Mouse (Mus musculus): ENCODE data around the gene Zbtb46. TPM values are rescaled to one million over a fixed set of nuclear protein-coding genes. Genes with fewer than 3 reads are reported as not detected.

The Zbtb46 gene
- total RNA-seq, 2 experiments from 2014 or later = 3.9 to 4.0 TPM

DNA sequence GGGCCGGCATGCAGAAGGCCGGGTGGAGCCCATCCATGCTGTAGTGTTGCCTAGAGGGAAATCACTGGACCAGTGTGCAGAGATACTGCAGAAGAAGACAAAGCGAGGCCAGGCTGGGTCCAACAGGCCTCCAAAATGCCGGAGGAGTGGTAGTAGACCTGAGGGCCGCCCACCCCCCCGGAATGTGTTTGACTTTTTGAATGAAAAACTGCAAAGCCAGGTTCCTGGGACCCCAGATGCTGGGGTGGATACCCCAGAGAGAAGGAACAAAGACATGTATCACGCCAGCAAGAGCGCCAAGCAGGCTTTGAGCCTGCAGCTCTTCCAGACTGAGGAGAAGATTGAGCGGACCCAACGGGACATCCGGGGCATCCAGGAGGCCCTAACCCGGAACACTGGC lies 79.4 kb downstream of the Zbtb46 start, which contains the start of gene Lime1:
Gene Lime1 (plus strand): TSS at position 301 of the 400 bp plus-strand sequence.
- intact Hi-C loops (cut with DNase I) = no loop called here

DNA sequence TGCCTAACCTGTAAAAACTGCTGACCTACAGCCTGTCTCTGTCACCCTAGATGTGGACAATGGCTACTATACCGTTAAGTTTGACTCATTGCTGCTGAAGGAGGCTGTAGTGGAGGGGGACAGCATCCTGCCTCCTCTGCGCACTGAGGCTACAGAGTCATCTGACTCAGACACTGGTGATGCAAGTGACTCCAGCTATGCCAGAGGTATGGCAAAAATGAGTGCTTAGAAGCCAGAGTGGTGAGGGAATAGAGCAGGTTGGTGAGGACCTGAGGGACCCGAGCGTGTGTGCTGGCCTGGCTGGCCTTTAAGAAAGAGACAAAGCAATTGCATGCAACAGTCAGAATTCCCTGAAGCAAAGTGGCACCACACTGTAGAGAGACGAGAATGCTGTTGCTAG lies 80.5 kb downstream of the Zbtb46 start:
- DNase-seq = no peak
- intact Hi-C loops (cut with DNase I) = no loop called here

More for the DNA sequence above, 79.4 kb downstream of the Zbtb46 start, which contains the start of gene Lime1:
- no peak for DNase-seq

DNA sequence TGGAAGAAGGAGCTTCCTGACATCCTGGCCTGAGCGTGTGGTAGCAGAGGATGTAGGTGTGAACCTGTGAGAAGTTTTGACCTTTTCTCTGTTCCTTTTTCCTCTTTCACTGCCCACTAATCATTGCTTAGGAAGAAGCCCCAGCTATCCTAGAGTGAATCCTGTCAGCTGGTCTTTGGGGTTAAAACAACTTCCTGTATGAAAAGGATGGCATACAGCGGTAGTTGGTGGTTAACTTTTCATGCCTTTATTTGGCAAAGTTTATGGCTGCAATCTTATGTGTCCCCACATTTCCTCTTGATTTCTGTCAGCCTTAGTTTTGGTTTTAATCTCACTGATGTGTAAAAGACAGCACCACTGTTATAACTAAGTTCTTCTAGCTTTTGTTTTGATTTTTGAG lies 82.0 kb downstream of the Zbtb46 start:
- intact Hi-C loops (cut with DNase I) = no loop called here
- DNase-seq = no peak

GRCm38 (mm10) chr2:181375787-181376186 lies 83.4 kb downstream of the Zbtb46 start:
- DNase-seq = no peak
- intact Hi-C loops (cut with DNase I) = no loop called here

DNA sequence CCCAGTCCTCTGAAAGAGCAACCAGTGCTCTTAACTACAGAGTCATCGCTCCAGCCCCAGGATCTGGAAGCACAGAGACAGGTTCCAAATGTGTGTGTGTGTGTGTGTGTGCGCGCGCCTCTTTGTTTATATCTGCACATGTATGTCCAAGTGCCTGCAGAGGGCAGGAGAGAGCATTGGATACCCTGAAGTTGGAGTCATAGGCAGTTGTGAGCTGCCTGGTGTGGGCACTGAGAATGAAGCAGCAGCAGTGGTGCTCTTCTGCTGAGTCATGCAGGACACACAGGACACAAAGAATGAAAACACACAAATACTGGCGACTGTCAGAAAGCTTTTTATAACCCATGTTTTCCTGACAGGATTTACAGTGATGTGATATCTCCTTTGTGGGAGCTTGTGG lies 89.2 kb downstream of the Zbtb46 start:
- no peak for DNase-seq
- intact Hi-C loops (cut with DNase I) = no loop called here

DNA sequence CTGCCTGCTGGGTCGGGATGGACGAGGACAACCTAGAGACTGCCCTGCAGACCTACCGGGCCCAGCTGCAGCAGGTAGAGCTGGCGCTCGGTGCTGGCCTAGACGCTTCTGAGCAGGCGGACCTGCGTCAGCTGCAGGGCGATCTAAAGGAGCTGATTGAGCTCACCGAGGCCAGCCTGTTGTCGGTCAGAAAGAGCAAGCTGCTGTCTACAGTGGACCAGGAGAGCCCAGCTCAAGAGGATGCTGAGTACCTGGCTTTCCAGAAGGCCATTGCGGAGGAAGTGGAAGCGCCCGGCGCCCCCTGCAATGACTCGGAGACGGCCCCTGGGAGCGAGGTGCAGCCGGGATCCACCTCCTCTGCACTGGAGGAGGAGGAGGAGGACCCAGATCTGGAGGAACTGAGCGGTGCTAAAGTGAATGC lies 93.6 kb downstream of the Zbtb46 start:
- DNase-seq = no peak
- intact Hi-C loops (cut with DNase I) = no loop called here

- peak; percentile 79 to 80 for DNase-seq
- intact Hi-C loops (cut with DNase I) = no loop called here
Measured at GRCm38 (mm10) chr2:181364860-181365596, 94.2 kb downstream of the Zbtb46 start, which contains the start of the genes Zgpat and Arfrp1. Gene Zgpat, plus strand, starts transcription at chr2:181364928. Gene Arfrp1, minus strand, starts transcription at chr2:181365404.

DNA sequence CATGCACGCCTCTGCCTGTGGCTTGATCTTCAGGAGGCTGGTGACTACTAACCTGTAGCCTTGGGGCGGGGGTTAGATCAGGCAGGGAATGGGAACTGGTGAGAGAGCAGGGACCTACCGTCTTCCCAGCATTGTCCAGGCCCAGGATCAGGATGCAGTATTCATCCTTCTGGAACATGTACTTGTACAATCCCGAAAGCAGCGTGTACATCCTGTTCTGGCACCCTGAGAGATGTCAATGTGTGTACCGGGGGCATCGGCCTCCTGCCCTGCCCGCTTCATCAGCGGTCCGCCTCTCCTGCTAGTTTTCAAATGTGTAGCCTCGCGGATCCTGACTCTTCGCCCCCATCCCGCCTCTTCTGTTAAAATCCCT lies 94.8 kb downstream of the Zbtb46 start:
- intact Hi-C loops (cut with DNase I) = no loop called here
- DNase-seq = no peak

DNA sequence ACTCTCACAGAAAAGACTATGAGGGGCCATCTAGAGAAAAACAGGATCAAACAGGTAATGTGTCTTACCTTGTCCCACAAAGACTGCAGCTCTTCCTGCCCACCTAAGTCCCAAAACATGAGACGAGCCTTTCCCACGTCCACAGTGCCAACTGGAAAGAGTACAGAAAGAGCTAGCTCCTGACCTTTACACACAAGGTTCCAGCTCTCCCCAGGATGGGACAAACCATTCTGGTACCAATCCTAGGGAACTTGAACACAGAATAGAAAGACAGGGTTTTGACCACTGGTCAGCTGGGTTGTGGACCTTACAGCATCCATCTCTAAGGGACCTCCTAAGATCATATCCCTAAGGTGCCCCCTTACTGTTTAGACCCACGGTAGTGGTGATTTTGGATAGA lies 95.3 kb downstream of the Zbtb46 start:
- DNase-seq = no peak
- intact Hi-C loops (cut with DNase I) = no loop called here

GRCm38 (mm10) chr2:181356780-181357179 lies 102.4 kb downstream of the Zbtb46 start:
- DNase-seq = no peak
- intact Hi-C loops (cut with DNase I) = no loop called here

- no peak for DNase-seq
- intact Hi-C loops (cut with DNase I) = no loop called here
Measured at GRCm38 (mm10) chr2:181342766-181343165, 116.5 kb downstream of the Zbtb46 start.

- DNase-seq = no peak
Measured at GRCm38 (mm10) chr2:181340426-181340825, 118.8 kb downstream of the Zbtb46 start.

More at GRCm38 (mm10) chr2:181340426-181340825, 118.8 kb downstream of the Zbtb46 start:
- intact Hi-C loops (cut with DNase I) = no loop called here

Other genes starting within 250 kb of the Zbtb46 start
- gene Srms, start 246.2 kb downstream of the Zbtb46 start, total RNA-seq (2021) = under 1 TPM; 0.22 to 0.38 TPM
- not detected for gene Fndc11, start 239.4 kb downstream of the Zbtb46 start, total RNA-seq (2021)
- 1 to 10 TPM; 2.7 to 3.3 TPM for gene Helz2, start 217.4 kb downstream of the Zbtb46 start, total RNA-seq (2021)
- gene Gmeb2, start 171.4 kb downstream of the Zbtb46 start, total RNA-seq (2021) = 10 to 100 TPM in 1 of 2 experiments, 1 to 10 TPM in 1; 7.3 to 10.6 TPM
- under 1 TPM in 1 of 2 experiments, not detected in 1; 0.31 TPM for gene Stmn3, start 144.9 kb downstream of the Zbtb46 start, total RNA-seq (2021)
- gene Rtel1, start 139.7 kb downstream of the Zbtb46 start, total RNA-seq (2021) = 10 to 100 TPM in 1 of 2 experiments, 1 to 10 TPM in 1; 9.2 to 12.2 TPM
- 10 to 100 TPM; 11.3 to 11.5 TPM for gene Zgpat, start 94.5 kb downstream of the Zbtb46 start, total RNA-seq (2021)
- 10 to 100 TPM; 21.5 to 26.1 TPM for gene Arfrp1, start 94.0 kb downstream of the Zbtb46 start, total RNA-seq (2021)
- 1 to 10 TPM; 4.7 to 5.2 TPM for gene Lime1, start 79.3 kb downstream of the Zbtb46 start, total RNA-seq (2021)
- gene Abhd16b, start 33.8 kb upstream of the Zbtb46 start, total RNA-seq (2021) = not detected
- gene Tpd52l2, start 37.7 kb upstream of the Zbtb46 start, total RNA-seq (2021) = 10 to 100 TPM; 41.1 to 48.7 TPM
- 10 to 100 TPM; 43.3 to 43.9 TPM for gene Dnajc5, start 61.1 kb upstream of the Zbtb46 start, total RNA-seq (2021)
- 10 to 100 TPM; 24.8 to 27.3 TPM for gene Uckl1, start 125.5 kb upstream of the Zbtb46 start, total RNA-seq (2021)
- gene Prpf6, start 132.4 kb upstream of the Zbtb46 start, total RNA-seq (2021) = 10 to 100 TPM; 23.0 to 29.8 TPM
- gene Zfp512b, start 133.4 kb upstream of the Zbtb46 start, total RNA-seq (2021) = 10 to 100 TPM; 15.3 to 19.7 TPM
- 1 to 10 TPM in 1 of 2 experiments, under 1 TPM in 1; 0.69 to 1.0 TPM for gene Samd10, start 139.8 kb upstream of the Zbtb46 start, total RNA-seq (2021)
- not detected for gene Gm29797, start 197.6 kb upstream of the Zbtb46 start, total RNA-seq (2021)
- gene Sox18, start 212.2 kb upstream of the Zbtb46 start, total RNA-seq (2021) = 10 to 100 TPM in 1 of 2 experiments, 1 to 10 TPM in 1; 7.6 to 14.2 TPM
- 1 to 10 TPM; 6.0 to 7.8 TPM for gene Tcea2, start 220.9 kb upstream of the Zbtb46 start, total RNA-seq (2021)
- gene Rgs19, start 234.6 kb upstream of the Zbtb46 start, total RNA-seq (2021) = 1 to 10 TPM; 2.3 to 2.7 TPM
- not detected for gene Lkaaear1, start 239.0 kb upstream of the Zbtb46 start, total RNA-seq (2021)